Mouse (Mus musculus) brain, embryonic 14.5 days (tissue): ENCODE measurements around the gene Vps37c.

Experiments
- CTCF ChIP-seq: fragments of 200-500 bp; IDR thresholded peaks from 2 replicates; pipeline ENCODE4 v1.5.1; 2012; ENCODE audit warnings: inconsistent platforms, mild to moderate bottlenecking, moderate library complexity, borderline replicate concordance; ENCODE audit not compliant: insufficient read depth, insufficient read length; ENCODE audit errors: extremely low read depth
- POLR2A ChIP-seq: fragments of 200-500 bp; IDR thresholded peaks from 2 replicates; pipeline ENCODE4 v1.6.1; 2012; ENCODE audit warnings: mild to moderate bottlenecking, inconsistent platforms, borderline replicate concordance; ENCODE audit not compliant: poor library complexity, insufficient read depth, insufficient read length, severe bottlenecking; ENCODE audit errors: extremely low read depth

GRCm38 (mm10) chr19:10710751-10711150 is 22.2 kb downstream of the Vps37c start:
- TF ChIP-seq CTCF, result no peak
- TF ChIP-seq POLR2A, result no peak
